15 mouse cellular contexts compared by ENCODE assay signal in genomic region chr3:115792606-115793005, GRCm38 (mm10).
DNase-seq lines count a peak whose midpoint lies in the region; ATAC-seq lines count a peak whose summit lies in the region.
"Had no signal": no experiment of that assay in that cellular context is flagged by ENCODE, and none has a peak within 500 bp of the region (broad histone marks: within the 10 kb centered on the region; RNA-seq: fewer than 3 reads in every experiment).

No protein-coding gene starts in this region.

- ATAC-seq in kidney, embryonic 16.5 days (ENCODE audit: low FRiP score, low TSS enrichment): peak; percentile 37; the same call in 1 of the 2 replicates
- ATAC-seq in intestine, embryonic 16.5 days: peak; percentile 92
- ATAC-seq in liver, embryonic 16.5 days (ENCODE audit: low read depth): peak; percentile 85

- H3K27ac ChIP-seq in kidney, embryonic 16.5 days (ENCODE audit: low read length): no peak overlapping the region
- H3K27ac ChIP-seq in intestine, embryonic 16.5 days (ENCODE audit: low read length): no peak overlapping the region
- H3K27ac ChIP-seq in liver, embryonic 16.5 days (ENCODE audit: low read length): peak overlapping the region; percentile 74
- H3K27ac ChIP-seq: embryonic facial prominence, embryonic 15.5 days; forebrain, embryonic 12.5 days; limb, embryonic 12.5 days; macrophage had no signal

- peak; percentile 29 for DNase-seq in heart, adult 11 months
- DNase-seq in heart, postnatal 14 days: no peak
- DNase-seq in kidney, postnatal 4 days: no peak
- no peak for DNase-seq in retina, postnatal 1 day
- DNase-seq in urinary bladder, postnatal 14 days (ENCODE audit: low spot score): no peak
- DNase-seq: adrenal gland, postnatal 25 days; cerebellum, adult 11 months; right cerebral cortex, postnatal 14 days had no signal

- no peak overlapping the region for H3K4me2 ChIP-seq in kidney, embryonic 16.5 days (replicated peaks; ENCODE audit: low read depth, low read length)
- no peak overlapping the region for H3K4me2 ChIP-seq in intestine, embryonic 16.5 days (ENCODE audit: low read depth, low read length)
- H3K4me2 ChIP-seq in liver, embryonic 16.5 days (ENCODE audit: low read depth, low read length): peak overlapping the region; percentile 17; the same call in 1 of the 2 replicates
- H3K4me2 ChIP-seq: embryonic facial prominence, embryonic 15.5 days; forebrain, embryonic 12.5 days; limb, embryonic 12.5 days had no signal

- WGBS in kidney, embryonic 16.5 days: 63% methylated on average over 4 of the region's 4 CpGs
- 63% methylated on average over 4 of the region's 4 CpGs for WGBS in intestine, embryonic 16.5 days
- 12% methylated on average over 4 of the region's 4 CpGs for WGBS in liver, embryonic 16.5 days (ENCODE audit: insufficient replicate concordance)

- H3K4me1 ChIP-seq in kidney, embryonic 16.5 days (ENCODE audit: insufficient read depth, low read length): no peaks in the 10 kb centered on the region
- H3K4me1 ChIP-seq in intestine, embryonic 16.5 days (ENCODE audit: control insufficient read depth, insufficient read depth, low read length): 0 out of 2 replicates have a peak, but pooled peaks cover 6% of the 10 kb centered on the region
- H3K4me1 ChIP-seq in liver, embryonic 16.5 days (ENCODE audit: control insufficient read depth, low read depth, low read length): peaks cover 6% of the 10 kb centered on the region
- H3K4me1 ChIP-seq: forebrain, embryonic 12.5 days had no signal

- no peaks in the 10 kb centered on the region for H3K9me3 ChIP-seq in kidney, embryonic 16.5 days (ENCODE audit: low read length)
- H3K9me3 ChIP-seq in intestine, embryonic 16.5 days (ENCODE audit: control insufficient read depth, low read length): no peaks in the 10 kb centered on the region
- H3K9me3 ChIP-seq in liver, embryonic 16.5 days (replicated peaks; ENCODE audit: control insufficient read depth, low read length): no peaks in the 10 kb centered on the region
- H3K9me3 ChIP-seq: embryonic facial prominence, embryonic 15.5 days; forebrain, embryonic 12.5 days; limb, embryonic 12.5 days had no signal

- intact Hi-C loops in heart, postnatal 14 days (cut with DNase I): loop anchor here (1.0 to 5.0 kb wide), 2 partner anchors 80 to 130 kb away; no protein-coding TSS in a partner anchor

- no peak overlapping the region for H3K9ac ChIP-seq in kidney, embryonic 16.5 days (replicated peaks; ENCODE audit: low read length)
- H3K9ac ChIP-seq in intestine, embryonic 16.5 days (ENCODE audit: low read depth, low read length): no peak overlapping the region
- H3K9ac ChIP-seq in liver, embryonic 16.5 days (ENCODE audit: low read depth, low read length): no peak overlapping the region
- H3K9ac ChIP-seq: embryonic facial prominence, embryonic 15.5 days; forebrain, embryonic 12.5 days; limb, embryonic 12.5 days had no signal

- H3K4me3 ChIP-seq in kidney, embryonic 16.5 days (ENCODE audit: low read length): no peak overlapping the region
- H3K4me3 ChIP-seq in intestine, embryonic 16.5 days (ENCODE audit: low read length): no peak overlapping the region
- no peak overlapping the region for H3K4me3 ChIP-seq in liver, embryonic 16.5 days (ENCODE audit: low read depth, low read length)
- H3K4me3 ChIP-seq: embryonic facial prominence, embryonic 15.5 days; forebrain, embryonic 12.5 days; limb, embryonic 12.5 days had no signal

- H3K36me3 ChIP-seq in kidney, embryonic 16.5 days (ENCODE audit: insufficient read depth, low read length): no peaks in the 10 kb centered on the region
- H3K36me3 ChIP-seq in intestine, embryonic 16.5 days (ENCODE audit: control insufficient read depth, insufficient read depth, low read length): no peaks in the 10 kb centered on the region
- H3K36me3 ChIP-seq in liver, embryonic 16.5 days (ENCODE audit: control insufficient read depth, insufficient read depth): no peaks in the 10 kb centered on the region
- H3K36me3 ChIP-seq: embryonic facial prominence, embryonic 15.5 days; forebrain, embryonic 12.5 days; limb, embryonic 12.5 days had no signal

- H3K27me3 ChIP-seq in kidney, embryonic 16.5 days (ENCODE audit: insufficient read depth, low read length): no peaks in the 10 kb centered on the region
- H3K27me3 ChIP-seq in intestine, embryonic 16.5 days (replicated peaks; ENCODE audit: control insufficient read depth, insufficient read depth, low read length): no peaks in the 10 kb centered on the region
- H3K27me3 ChIP-seq in liver, embryonic 16.5 days (ENCODE audit: control insufficient read depth, insufficient read depth, low read depth, low read length): no peaks in the 10 kb centered on the region
- H3K27me3 ChIP-seq: embryonic facial prominence, embryonic 15.5 days; forebrain, embryonic 12.5 days; limb, embryonic 12.5 days had no signal

Comparison
In these comparisons a context has a peak if more than half of its experiments do, and no peak if none do; other contexts are left out.
1. ATAC-seq: peak in every context shown above with its lines; median percentile 92 in intestine, embryonic 16.5 days; 85 in liver, embryonic 16.5 days; 37 in kidney, embryonic 16.5 days.